ENCODE assay signal across 11 mouse cellular contexts in genomic region chr14:40931115-40931829, GRCm38 (mm10). TPM values are rescaled to one million over a fixed set of nuclear protein-coding genes. Genes with fewer than 3 reads are reported as not detected.
DNase-seq lines count a peak whose midpoint lies in the region; ATAC-seq lines count a peak whose summit lies in the region.
"Had no signal": no experiment of that assay in that cellular context is flagged by ENCODE, and none has a peak within 500 bp of the region (broad histone marks: within the 10 kb centered on the region; RNA-seq: fewer than 3 reads in every experiment).

No protein-coding gene starts in this region.

- H3K9me3 ChIP-seq in lung, embryonic 15.5 days, result no peaks in the 10 kb centered on the region
- H3K9me3 ChIP-seq in stomach, embryonic 16.5 days (replicated peaks; ENCODE audit: control insufficient read depth, low read length), result no peaks in the 10 kb centered on the region
- H3K9me3 ChIP-seq: neural tube, embryonic 12.5 days had no signal

- H3K4me1 ChIP-seq in lung, embryonic 15.5 days, result peaks cover 56% of the 10 kb centered on the region
- H3K4me1 ChIP-seq in stomach, embryonic 16.5 days (ENCODE audit: control insufficient read depth, insufficient read depth, low read length), result peaks cover 58% of the 10 kb centered on the region

- H3K27ac ChIP-seq in lung, embryonic 15.5 days, result peak overlapping the region; percentile 43
- H3K27ac ChIP-seq in stomach, embryonic 16.5 days (ENCODE audit: low read length), result peak overlapping the region; percentile 61
- H3K27ac ChIP-seq: neural tube, embryonic 12.5 days had no signal

- no peak for ATAC-seq in lung, embryonic 15.5 days (ENCODE audit: borderline replicate concordance, extremely low read depth, low FRiP score, low TSS enrichment)
- ATAC-seq in stomach, embryonic 16.5 days (ENCODE audit: insufficient read depth, low FRiP score), result no peak

- no peak overlapping the region for H3K4me3 ChIP-seq in lung, embryonic 15.5 days
- no peak overlapping the region for H3K4me3 ChIP-seq in stomach, embryonic 16.5 days (replicated peaks; ENCODE audit: low read length)
- H3K4me3 ChIP-seq: neural tube, embryonic 12.5 days had no signal

- no peak overlapping the region for H3K4me2 ChIP-seq in lung, embryonic 15.5 days
- H3K4me2 ChIP-seq in stomach, embryonic 16.5 days (ENCODE audit: low read depth, low read length), result no peak overlapping the region
- H3K4me2 ChIP-seq: neural tube, embryonic 12.5 days had no signal

- H3K9ac ChIP-seq in lung, embryonic 15.5 days, result no peak overlapping the region
- no peak overlapping the region for H3K9ac ChIP-seq in stomach, embryonic 16.5 days (ENCODE audit: low read length)
- H3K9ac ChIP-seq: neural tube, embryonic 12.5 days had no signal

- DNase-seq in embryo, embryonic 10 days (ENCODE audit: low spot score), result peak; percentile 36
- DNase-seq in embryo, embryonic 11 days, result no peak
- DNase-seq in lung, postnatal 14 days, result no peak
- peak; percentile 77 to 82 for DNase-seq in kidney, postnatal 36 days
- DNase-seq in natural killer cell, adult 2 months (ENCODE audit: low spot score in 2 of 2), result no peak
- DNase-seq in thymus, postnatal 25 days, result no peak
- DNase-seq: cerebellum, adult 8-10 months; gastrocnemius, postnatal 25 days had no signal

- H3K36me3 ChIP-seq in lung, embryonic 15.5 days, result 0 out of 2 replicates have a peak, but pooled peaks cover under 1% of the 10 kb centered on the region
- H3K36me3 ChIP-seq in stomach, embryonic 16.5 days (ENCODE audit: control insufficient read depth, insufficient read depth, low read length), result no peaks in the 10 kb centered on the region

- WGBS in lung, embryonic 15.5 days, result 41% methylated on average over 3 of the region's 3 CpGs
- WGBS in stomach, embryonic 16.5 days, result 53% methylated on average over 3 of the region's 3 CpGs

- no peaks in the 10 kb centered on the region for H3K27me3 ChIP-seq in lung, embryonic 15.5 days
- H3K27me3 ChIP-seq in stomach, embryonic 16.5 days (ENCODE audit: control insufficient read depth, insufficient read depth, low read length), result no peaks in the 10 kb centered on the region
- H3K27me3 ChIP-seq: neural tube, embryonic 12.5 days had no signal

RNA-seq across cellular contexts. Expression of gene Tspan14, which starts 35.3 kb away (rescaled TPM):
- 99.0 and 101 TPM in 2 replicates for polyA plus RNA-seq in lung, embryonic 15.5 days (2015; fragmentation: Nextera tagmentation; extraction: Ambion mirVana)
- polyA plus RNA-seq in stomach, embryonic 16.5 days (2015; fragmentation: Nextera tagmentation; extraction: Ambion mirVana), result 77.3 and 88.1 TPM in 2 replicates

RNA-seq across cellular contexts. Expression of gene Sh2d4b, which starts 38.2 kb away (rescaled TPM):
- polyA plus RNA-seq in lung, embryonic 15.5 days (2015; fragmentation: Nextera tagmentation; extraction: Ambion mirVana), result 0.74 and 1.9 TPM in 2 replicates
- polyA plus RNA-seq in stomach, embryonic 16.5 days (2015; fragmentation: Nextera tagmentation; extraction: Ambion mirVana), result 0.35 and 0.41 TPM in 2 replicates

Comparison
In these comparisons a context has a peak if more than half of its experiments do, and no peak if none do; other contexts are left out.
1. DNase-seq: peak in embryo, embryonic 10 days (single experiment) and kidney, postnatal 36 days (2 of 2); none in embryo, embryonic 11 days (single experiment), lung, postnatal 14 days (single experiment), natural killer cell, adult 2 months (0 of 2) and thymus, postnatal 25 days (single experiment).